Mouse (Mus musculus) bone marrow macrophage, adult 2 months (primary cell): Measurements from ENCODE around the gene Csrp1. TPM values are rescaled to one million over a fixed set of nuclear protein-coding genes. Genes with fewer than 3 reads are reported as not detected.

Experiments
- H3K27ac ChIP-seq: 2 replicates; pipeline ENCODE4 v1.5.1; 2012; ENCODE audit warnings: low read depth, low read length; ENCODE audit not compliant: insufficient read depth
- H3K4me1 ChIP-seq: 2 replicates; pipeline ENCODE4 v1.6.1; 2012; ENCODE audit warnings: low read length; ENCODE audit not compliant: control insufficient read depth, insufficient read depth
- H3K4me3 ChIP-seq: 2 replicates; pipeline ENCODE4 v1.5.1; 2012; ENCODE audit warnings: mild to moderate bottlenecking, low read length, moderate library complexity; ENCODE audit not compliant: insufficient read depth
- CTCF ChIP-seq: IDR thresholded peaks from 2 replicates; pipeline ENCODE4 v1.5.1; 2012; ENCODE audit warnings: low read depth, mild to moderate bottlenecking, low read length, moderate library complexity
- POLR2A ChIP-seq: IDR thresholded peaks from 2 replicates; pipeline ENCODE4 v1.6.1; 2012; ENCODE audit warnings: mild to moderate bottlenecking, low read depth, low read length, borderline replicate concordance
- polyA plus RNA-seq: library from polyadenylated mRNA; stranded (reverse); fragments of >200 nt; gene quantifications from 2 replicates; pipeline ENCODE4 v1.2.4, GENCODE M21; 2012; ENCODE audit not compliant: missing spikeins, insufficient read depth, insufficient read length

Csrp1 gene
- polyA plus RNA-seq, 1 experiment = 80.8 TPM

GRCm38 (mm10) chr1:135800192-135800950, 80.5 kb downstream of the Csrp1 start:
- no peak for TF ChIP-seq CTCF
- no peak for TF ChIP-seq POLR2A
- Histone ChIP-seq H3K4me3 (no peak overlapping the region), H3K27ac (no peak overlapping the region), H3K4me1 (no peaks in the 10 kb centered on the region)

Other genes with a start within 250 kb of the Csrp1 start
- gene Nav1, start 112.8 kb upstream of the Csrp1 start, polyA plus RNA-seq = 80.6 and 81.3 TPM in 2 replicates
- gene Phlda3, start 46.1 kb downstream of the Csrp1 start, polyA plus RNA-seq = 8.0 and 8.5 TPM in 2 replicates
- not detected in 2 replicates for gene Tnni1, start 59.4 kb downstream of the Csrp1 start, polyA plus RNA-seq
- 0.53 TPM in 1 of 2 replicates, not detected in the other for gene Lad1, start 98.5 kb downstream of the Csrp1 start, polyA plus RNA-seq
- gene Tnnt2, start 116.3 kb downstream of the Csrp1 start, polyA plus RNA-seq = not detected in 2 replicates
- not detected in 2 replicates for gene Pkp1, start 199.1 kb downstream of the Csrp1 start, polyA plus RNA-seq